Mouse (Mus musculus): ENCODE measurements around the gene Rpl18. TPM values are rescaled to one million over a fixed set of nuclear protein-coding genes. Genes with fewer than 3 reads are reported as not detected.
A peak's percentile ranks its signal among the peaks of the same experiment; 100 is the strongest.

Rpl18 gene
- polyA plus RNA-seq, 1 experiment from 2014 or later: 708 TPM

DNA sequence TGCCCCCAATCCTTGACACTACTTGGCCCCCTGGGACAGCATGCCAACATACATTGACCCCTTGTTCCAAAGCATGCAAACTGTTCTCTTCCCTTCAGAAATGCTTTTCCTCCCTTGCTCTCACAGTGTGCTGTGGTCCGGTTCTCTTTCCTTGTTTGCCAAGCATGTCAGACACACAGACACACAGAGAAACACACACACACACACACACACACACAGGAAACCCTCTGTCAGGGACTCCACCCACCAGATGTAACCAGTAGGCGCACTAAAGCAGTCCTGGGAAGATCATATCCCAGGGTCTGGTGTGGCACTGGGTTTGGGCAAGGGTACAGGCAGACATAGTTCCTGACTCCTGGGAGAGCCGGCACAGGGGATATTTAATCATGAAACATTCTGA is 28.4 kb upstream of the Rpl18 start:
- no peak overlapping the region for H3K27ac ChIP-seq (ENCODE audit: low read depth, low read length)

DNA sequence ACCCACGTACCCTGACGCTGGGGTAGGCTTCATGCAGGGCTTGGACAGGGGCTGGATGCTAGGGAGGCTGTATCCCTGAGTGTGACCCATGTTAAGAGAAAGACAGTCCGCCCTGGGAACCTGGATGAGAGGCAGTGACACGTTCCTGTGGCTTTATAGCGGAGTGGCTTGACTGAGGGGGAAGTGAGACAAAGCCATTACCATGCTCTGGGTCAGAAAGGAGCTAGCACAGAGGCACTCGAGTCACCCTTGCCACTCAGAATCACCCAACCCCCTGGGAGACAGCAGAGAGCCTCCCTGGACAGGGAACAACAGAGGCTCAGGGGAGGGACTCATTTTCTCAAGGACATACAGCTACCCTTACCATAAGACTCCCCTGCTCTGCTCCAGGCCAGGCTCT is 26.2 kb upstream of the Rpl18 start:
- Histone ChIP-seq H3K9me3 (ENCODE audit: control insufficient read depth) (no peaks in the 10 kb centered on the region), H3K4me3 (ENCODE audit: low read depth, low read length) (no peak overlapping the region), H3K27me3 (replicated peaks; ENCODE audit: control insufficient read depth, insufficient read depth, low read length) (peaks cover 19% of the 10 kb centered on the region; the same call in 1 of the 2 replicates), H3K4me1 (replicated peaks; ENCODE audit: control insufficient read depth, insufficient read depth, low read length) (no peaks in the 10 kb centered on the region), H3K27ac (ENCODE audit: low read depth, low read length) (no peak overlapping the region), H3K36me3 (ENCODE audit: control insufficient read depth, insufficient read depth) (no peaks in the 10 kb centered on the region), H3K9ac (ENCODE audit: low read depth, low read length) (no peak overlapping the region), H3K4me2 (replicated peaks; ENCODE audit: low read depth) (no peak overlapping the region)
- TF ChIP-seq CTCF (IDR thresholded peaks at IDR 0.05; ENCODE audit: low read depth): no peak
- 66% methylated on average over 6 of the region's 6 CpGs for WGBS
- no peak for ATAC-seq

More for the DNA sequence above, 28.4 kb upstream of the Rpl18 start:
- H3K4me1 ChIP-seq (replicated peaks; ENCODE audit: control insufficient read depth, insufficient read depth, low read length): peaks cover 3% of the 10 kb centered on the region; the same call in 1 of the 2 replicates
- no peaks in the 10 kb centered on the region for H3K36me3 ChIP-seq (ENCODE audit: control insufficient read depth, insufficient read depth)
- ATAC-seq: no peak
- peaks cover 26% of the 10 kb centered on the region for H3K27me3 ChIP-seq (replicated peaks; ENCODE audit: control insufficient read depth, insufficient read depth, low read length)
- H3K4me3 ChIP-seq (ENCODE audit: low read depth, low read length): no peak overlapping the region
- no peaks in the 10 kb centered on the region for H3K9me3 ChIP-seq (ENCODE audit: control insufficient read depth)
- WGBS: 75% methylated on average over 3 of the region's 3 CpGs
- no peak overlapping the region for H3K4me2 ChIP-seq (replicated peaks; ENCODE audit: low read depth)
- no peak overlapping the region for H3K9ac ChIP-seq (ENCODE audit: low read depth, low read length)
- no peak for TF ChIP-seq CTCF (IDR thresholded peaks at IDR 0.05; ENCODE audit: low read depth)

DNA sequence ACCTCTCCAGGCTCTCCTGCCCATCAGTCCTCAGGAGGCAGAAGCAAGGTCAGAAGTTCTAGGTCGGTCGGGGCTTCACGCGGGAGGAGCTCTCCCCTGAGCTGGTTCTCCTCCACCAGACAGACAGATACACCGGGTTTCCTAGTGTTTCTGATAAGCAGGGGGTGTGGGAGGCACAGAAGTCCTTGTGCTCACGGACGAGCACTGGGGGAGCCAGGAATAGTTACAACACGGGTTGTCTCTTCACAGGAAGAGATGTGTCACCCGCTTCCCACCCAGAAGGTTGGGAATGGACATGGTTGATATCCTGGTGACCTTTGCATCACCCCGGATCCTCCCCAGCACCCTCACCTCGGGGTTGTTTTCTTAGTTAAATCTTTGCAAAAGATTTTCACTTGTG is 25.5 kb upstream of the Rpl18 start:
- H3K27ac ChIP-seq (ENCODE audit: low read depth, low read length): no peak overlapping the region
- no peak for ATAC-seq
- TF ChIP-seq CTCF (IDR thresholded peaks at IDR 0.05; ENCODE audit: low read depth): no peak
- no peaks in the 10 kb centered on the region for H3K4me1 ChIP-seq (replicated peaks; ENCODE audit: control insufficient read depth, insufficient read depth, low read length)
- H3K27me3 ChIP-seq (replicated peaks; ENCODE audit: control insufficient read depth, insufficient read depth, low read length): peaks cover 13% of the 10 kb centered on the region; the same call in 1 of the 2 replicates
- 62% methylated on average over 11 of the region's 11 CpGs for WGBS
- H3K9me3 ChIP-seq (ENCODE audit: control insufficient read depth): no peaks in the 10 kb centered on the region
- H3K4me2 ChIP-seq (replicated peaks; ENCODE audit: low read depth): no peak overlapping the region
- H3K4me3 ChIP-seq (ENCODE audit: low read depth, low read length): no peak overlapping the region
- H3K9ac ChIP-seq (ENCODE audit: low read depth, low read length): no peak overlapping the region
- no peaks in the 10 kb centered on the region for H3K36me3 ChIP-seq (ENCODE audit: control insufficient read depth, insufficient read depth)

DNA sequence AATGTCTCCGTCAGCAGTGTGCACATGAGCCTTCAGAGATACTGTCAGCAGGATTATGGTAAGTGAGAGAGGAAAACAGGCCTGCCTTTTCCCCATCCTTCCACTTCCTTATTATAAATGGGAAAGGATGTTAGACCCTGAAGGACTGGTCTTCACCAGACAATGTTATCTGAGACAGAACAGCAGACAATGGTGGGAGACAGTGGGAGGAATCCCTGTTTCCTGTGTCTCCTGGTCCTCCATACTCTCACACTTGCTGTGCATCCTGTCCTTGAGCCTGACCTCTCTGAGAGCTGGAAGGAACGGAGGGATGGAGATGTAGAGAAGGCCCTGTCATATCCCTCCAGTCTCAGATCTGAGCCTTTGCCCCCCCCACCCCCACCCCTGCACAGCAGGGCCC is 22.9 kb upstream of the Rpl18 start:
- Histone ChIP-seq H3K4me1 (replicated peaks; ENCODE audit: control insufficient read depth, insufficient read depth, low read length) (no peaks in the 10 kb centered on the region), H3K4me3 (ENCODE audit: low read depth, low read length) (no peak overlapping the region), H3K9me3 (ENCODE audit: control insufficient read depth) (no peaks in the 10 kb centered on the region), H3K36me3 (ENCODE audit: control insufficient read depth, insufficient read depth) (no peaks in the 10 kb centered on the region), H3K4me2 (replicated peaks; ENCODE audit: low read depth) (no peak overlapping the region), H3K27ac (ENCODE audit: low read depth, low read length) (no peak overlapping the region), H3K9ac (ENCODE audit: low read depth, low read length) (no peak overlapping the region), H3K27me3 (replicated peaks; ENCODE audit: control insufficient read depth, insufficient read depth, low read length) (peaks cover 7% of the 10 kb centered on the region; the same call in 1 of the 2 replicates)
- WGBS: 79% methylated on average over 2 of the region's 2 CpGs
- TF ChIP-seq CTCF (IDR thresholded peaks at IDR 0.05; ENCODE audit: low read depth): no peak
- no peak for ATAC-seq

DNA sequence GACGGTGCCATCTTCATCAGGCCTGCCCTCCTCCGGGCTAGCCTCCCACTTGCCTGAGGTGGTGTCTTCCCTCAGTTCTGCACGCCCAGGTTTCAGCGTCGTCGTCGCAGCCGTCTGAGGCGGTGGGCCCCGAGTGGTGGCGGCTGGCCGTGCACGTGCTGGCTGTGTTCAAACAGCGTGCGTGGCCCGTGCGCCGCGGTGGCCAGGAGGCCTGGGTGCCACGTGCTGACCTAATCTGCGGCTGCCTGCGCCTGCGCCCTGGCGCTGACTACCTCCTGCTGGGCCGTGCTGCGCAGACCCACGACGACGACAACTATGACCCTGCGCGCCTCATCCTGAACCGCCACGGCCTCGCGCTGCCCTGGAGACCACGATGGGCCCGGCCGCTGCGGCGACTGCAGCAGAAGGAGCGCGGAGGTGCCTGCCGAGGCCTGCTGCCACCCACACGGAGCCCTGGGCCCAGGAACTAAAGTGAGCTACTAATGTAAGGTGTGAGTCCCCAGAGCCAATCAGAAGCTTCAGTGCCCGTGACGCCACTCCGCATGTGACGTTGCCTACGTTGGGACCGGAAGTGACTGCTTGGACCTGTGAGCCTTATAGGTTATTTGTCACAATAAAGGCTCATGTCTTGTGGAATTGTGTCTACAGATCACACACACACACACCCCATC is 21.2 kb upstream of the Rpl18 start, which contains the start of gene Sec1:
Gene Sec1, minus strand, starts transcription at position 482 of the 671 bp plus-strand sequence.
- ATAC-seq: peak; percentile 3; the same call in 1 of the 2 replicates
- Histone ChIP-seq H3K9ac (ENCODE audit: low read depth, low read length) (no peak within 1 kb of the TSS), H3K36me3 (ENCODE audit: control insufficient read depth, insufficient read depth) (no peaks in the 10 kb centered on the region), H3K27ac (ENCODE audit: low read depth, low read length) (no peak within 1 kb of the TSS), H3K9me3 (ENCODE audit: control insufficient read depth) (no peaks in the 10 kb centered on the region), H3K4me3 (ENCODE audit: low read depth, low read length) (no peak within 1 kb of the TSS), H3K4me2 (replicated peaks; ENCODE audit: low read depth) (no peak within 1 kb of the TSS), H3K4me1 (replicated peaks; ENCODE audit: control insufficient read depth, insufficient read depth, low read length) (no peaks in the 10 kb centered on the region), H3K27me3 (replicated peaks; ENCODE audit: control insufficient read depth, insufficient read depth, low read length) (peaks cover 18% of the 10 kb centered on the region)
- WGBS: 93% methylated on average over 50 of the region's 50 CpGs
- TF ChIP-seq CTCF (IDR thresholded peaks at IDR 0.05; ENCODE audit: low read depth): no peak

DNA sequence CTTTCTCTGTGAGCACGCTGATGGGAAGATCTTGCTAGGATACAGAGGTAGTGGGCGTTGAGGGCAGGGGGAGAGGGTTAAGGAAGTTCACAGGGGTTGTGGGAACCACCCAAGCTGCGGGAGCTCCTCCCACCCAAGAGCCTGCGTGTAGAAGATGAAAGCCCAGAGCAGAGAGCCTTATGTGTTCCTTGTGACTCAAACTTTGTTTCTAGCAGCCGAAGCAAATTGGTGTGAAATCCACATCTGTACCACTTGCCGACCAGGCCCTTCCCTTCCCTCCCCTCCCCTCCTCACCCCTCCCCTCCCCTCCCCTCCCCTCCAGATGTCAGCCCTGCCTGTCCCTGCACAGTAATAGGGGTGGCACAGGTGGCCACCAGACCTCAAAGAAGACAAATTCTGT is 20.2 kb upstream of the Rpl18 start:
- ATAC-seq: no peak
- H3K4me2 ChIP-seq (replicated peaks; ENCODE audit: low read depth): no peak overlapping the region
- H3K27me3 ChIP-seq (replicated peaks; ENCODE audit: control insufficient read depth, insufficient read depth, low read length): peaks cover 28% of the 10 kb centered on the region
- 36% methylated on average over 6 of the region's 6 CpGs for WGBS
- no peak overlapping the region for H3K9ac ChIP-seq (ENCODE audit: low read depth, low read length)
- H3K4me3 ChIP-seq (ENCODE audit: low read depth, low read length): no peak overlapping the region
- H3K36me3 ChIP-seq (ENCODE audit: control insufficient read depth, insufficient read depth): no peaks in the 10 kb centered on the region
- TF ChIP-seq CTCF (IDR thresholded peaks at IDR 0.05; ENCODE audit: low read depth): no peak
- 0 out of 2 replicates have a peak, but pooled peaks cover under 1% of the 10 kb centered on the region for H3K4me1 ChIP-seq (replicated peaks; ENCODE audit: control insufficient read depth, insufficient read depth, low read length)
- H3K9me3 ChIP-seq (ENCODE audit: control insufficient read depth): no peaks in the 10 kb centered on the region
- no peak overlapping the region for H3K27ac ChIP-seq (ENCODE audit: low read depth, low read length)

Data from intestine, postnatal 0 days (tissue).